Mouse (Mus musculus) cerebellum, adult 2 months (tissue): ENCODE results near the gene Mvd.

Experiments used
- CTCF ChIP-seq: fragments of 200-500 bp; IDR thresholded peaks from 2 replicates; pipeline ENCODE4 v1.5.1; 2011; ENCODE audit warnings: low read depth, mild to moderate bottlenecking, control low read depth, low read length, moderate library complexity, borderline replicate concordance; ENCODE audit not compliant: insufficient read depth
- POLR2A ChIP-seq: fragments of 200-500 bp; IDR thresholded peaks from 2 replicates; pipeline ENCODE4 v1.6.1; 2011; ENCODE audit warnings: low read length, control low read depth, borderline replicate concordance; ENCODE audit not compliant: insufficient read depth

DNA sequence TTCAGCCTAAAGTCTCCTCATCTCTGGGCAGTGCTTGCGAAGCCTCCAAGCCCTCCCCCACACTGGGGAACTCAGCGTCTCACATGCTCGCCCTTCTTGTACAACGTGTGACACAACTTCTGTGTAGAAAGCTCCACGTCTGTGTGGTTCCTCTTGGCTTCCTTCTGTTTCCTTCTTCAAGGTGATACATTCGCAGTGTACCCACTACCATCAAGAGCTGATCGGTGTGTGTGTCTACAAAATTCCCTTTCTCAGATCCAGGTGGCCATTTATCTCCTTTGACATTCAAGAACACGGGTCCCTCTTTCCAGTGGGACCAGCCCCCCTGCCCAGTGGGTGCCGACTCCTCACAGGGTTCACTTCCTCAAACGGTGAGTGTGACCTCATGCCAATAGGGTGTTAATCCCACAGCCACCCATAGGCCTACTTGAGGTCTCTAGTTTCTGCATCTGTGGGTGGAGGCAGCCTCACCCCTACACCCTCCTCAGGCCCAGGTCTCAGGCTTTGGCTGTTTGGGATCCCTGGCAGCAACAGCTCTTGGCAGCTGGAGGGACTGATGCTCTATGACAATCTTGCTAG lies 13.1 kb downstream of the Mvd start:
- TF ChIP-seq CTCF, result no peak
- no peak for TF ChIP-seq POLR2A
